Mouse (Mus musculus) MEL (cell line): ENCODE results near the gene Clec1a. TPM values are rescaled to one million over a fixed set of nuclear protein-coding genes. Genes with fewer than 3 reads are reported as not detected.
A peak's percentile ranks its signal among the peaks of the same experiment; 100 is the strongest.

Source experiments
- DNase-seq: peaks from one replicate; pipeline ENCODE4 v3.0.0; 2011; ENCODE audit warnings: low read depth, low spot score
- H3K27ac ChIP-seq: 2 replicates; pipeline ENCODE4 v1.5.1; 2012; ENCODE audit warnings: low read depth, mild to moderate bottlenecking, control low read depth, low read length, moderate library complexity; ENCODE audit not compliant: control insufficient read depth
- H3K27me3 ChIP-seq, 2 experiments: fragments of 150-350 bp in 1 of 2; sonication (generic) in 1 of 2; 2 replicates each; pipeline ENCODE4 v1.6.1; 2012; ENCODE audit warnings: low read length in 2 of 2, mild to moderate bottlenecking in 2 of 2, improper control_type of control experiment in 1 of 2, moderate library complexity in 1 of 2; ENCODE audit not compliant: insufficient read depth in 2 of 2, control insufficient read depth in 1 of 2
- H3K36me3 ChIP-seq, 2 experiments: 2 replicates each; pipeline ENCODE4 v1.6.1; 2012 to 2014; ENCODE audit warnings: low read length in 2 of 2, improper control_type of control experiment in 1 of 2, inconsistent platforms in 1 of 2, mild to moderate bottlenecking in 1 of 2; ENCODE audit not compliant: insufficient read depth in 2 of 2, control insufficient read depth in 1 of 2
- H3K4me1 ChIP-seq, 2 experiments: fragments of 150-350 bp in 1 of 2; sonication (generic) in 1 of 2; 2 replicates each; pipeline ENCODE4 v1.6.1; 2012; ENCODE audit warnings: low read length in 2 of 2, improper control_type of control experiment in 1 of 2, mild to moderate bottlenecking in 1 of 2; ENCODE audit not compliant: insufficient read depth in 2 of 2, control insufficient read depth in 1 of 2
- H3K4me3 ChIP-seq, 2 experiments: fragments of 150-350 bp in 1 of 2; sonication (generic) in 1 of 2; 2 replicates each; pipeline ENCODE4 v1.5.1; 2012; ENCODE audit warnings: low read depth in 2 of 2, low read length in 2 of 2, mild to moderate bottlenecking in 2 of 2, moderate library complexity in 2 of 2, control low read depth in 1 of 2, improper control_type of control experiment in 1 of 2; ENCODE audit not compliant: control insufficient read depth in 1 of 2, insufficient read depth in 1 of 2
- H3K79me2 ChIP-seq: 2 replicates; pipeline ENCODE4 v1.6.1; 2012; ENCODE audit warnings: mild to moderate bottlenecking, low read length, moderate library complexity; ENCODE audit not compliant: control insufficient read depth, poor library complexity, insufficient read depth
- H3K9ac ChIP-seq: 2 replicates; pipeline ENCODE4 v1.6.1; 2012; ENCODE audit warnings: low read depth, mild to moderate bottlenecking, control low read depth, low read length, moderate library complexity; ENCODE audit not compliant: control insufficient read depth, poor library complexity, severe bottlenecking
- H3K9me3 ChIP-seq: fragments of 150-350 bp; sonication (generic); replicated peaks from 2 replicates; pipeline ENCODE4 v1.6.1; 2012; ENCODE audit warnings: mild to moderate bottlenecking, low read length, improper control_type of control experiment, moderate library complexity; ENCODE audit not compliant: insufficient read depth
- CHD1 ChIP-seq: IDR thresholded peaks from 2 replicates; pipeline ENCODE4 v1.6.1; 2012; ENCODE audit warnings: low read depth, mild to moderate bottlenecking, inconsistent platforms, low read length, improper control_type of control experiment
- E2F4 ChIP-seq: IDR thresholded peaks from 2 replicates; pipeline ENCODE4 v1.6.1; 2011; ENCODE audit warnings: low read depth, low read length, improper control_type of control experiment, borderline replicate concordance
- EP300 ChIP-seq, 2 experiments: IDR thresholded peaks; 2 replicates each; pipeline ENCODE4 v1.6.1; 2011; ENCODE audit warnings: improper control_type of control experiment in 2 of 2, low read length in 2 of 2, low read depth in 1 of 2, mild to moderate bottlenecking in 1 of 2
- ETS1 ChIP-seq: IDR thresholded peaks from 2 replicates; pipeline ENCODE4 v1.6.1; 2012; ENCODE audit warnings: low read depth, mild to moderate bottlenecking, inconsistent platforms, low read length, improper control_type of control experiment, moderate library complexity
- GABPA ChIP-seq: IDR thresholded peaks from 2 replicates; pipeline ENCODE4 v1.6.1; 2012; ENCODE audit warnings: low read depth, mild to moderate bottlenecking, inconsistent platforms, low read length, improper control_type of control experiment, moderate library complexity
- GATA1 ChIP-seq: IDR thresholded peaks from 2 replicates; pipeline ENCODE4 v1.6.1; 2011; ENCODE audit warnings: low read depth, low read length, improper control_type of control experiment
- JUND ChIP-seq: IDR thresholded peaks from 2 replicates; pipeline ENCODE4 v1.6.1; 2011; ENCODE audit warnings: low read depth, mild to moderate bottlenecking, improper control_type of control experiment, low read length
- KAT2A ChIP-seq: conservative IDR thresholded peaks from 2 replicates; pipeline ENCODE4 v1.6.1; 2012; ENCODE audit warnings: low read depth, low read length, improper control_type of control experiment, inconsistent platforms
- MAZ ChIP-seq: IDR thresholded peaks from 2 replicates; pipeline ENCODE4 v1.6.1; 2012; ENCODE audit warnings: low read depth, mild to moderate bottlenecking, inconsistent platforms, low read length, improper control_type of control experiment
- MEF2A ChIP-seq: IDR thresholded peaks from 2 replicates; pipeline ENCODE4 v1.6.1; 2014; ENCODE audit warnings: low read depth, mild to moderate bottlenecking, inconsistent platforms, low read length, improper control_type of control experiment; ENCODE audit not compliant: poor library complexity, insufficient replicate concordance, severe bottlenecking; ENCODE audit errors: extremely low read depth
- MXI1 ChIP-seq: IDR thresholded peaks from 2 replicates; pipeline ENCODE4 v1.6.1; 2011; ENCODE audit warnings: mild to moderate bottlenecking, low read depth, low read length, improper control_type of control experiment
- MYC ChIP-seq: IDR thresholded peaks from 2 replicates; pipeline ENCODE4 v1.6.1; 2011; ENCODE audit warnings: low read depth, mild to moderate bottlenecking, low read length, improper control_type of control experiment, moderate library complexity
- NELFE ChIP-seq: IDR thresholded peaks from 2 replicates; pipeline ENCODE4 v1.6.1; 2011; ENCODE audit warnings: low read depth, low read length, improper control_type of control experiment
- POLR2AphosphoS2 ChIP-seq: IDR thresholded peaks from 2 replicates; pipeline ENCODE4 v1.6.1; 2011; ENCODE audit warnings: low read length, improper control_type of control experiment
- POLR2AphosphoS5 ChIP-seq: IDR thresholded peaks from 2 replicates; pipeline ENCODE4 v1.6.1; 2012; ENCODE audit warnings: low read depth, borderline replicate concordance, mild to moderate bottlenecking, inconsistent platforms, low read length, moderate library complexity, mixed read lengths
- RCOR1 ChIP-seq: IDR thresholded peaks from 2 replicates; pipeline ENCODE4 v1.6.1; 2012; ENCODE audit warnings: low read depth, mild to moderate bottlenecking, inconsistent platforms, low read length, improper control_type of control experiment
- SIN3A ChIP-seq: IDR thresholded peaks from 2 replicates; pipeline ENCODE4 v1.6.1; 2012; ENCODE audit warnings: low read length, improper control_type of control experiment, inconsistent platforms
- SMC3 ChIP-seq: IDR thresholded peaks from 2 replicates; pipeline ENCODE4 v1.6.1; 2011; ENCODE audit warnings: low read depth, low read length, improper control_type of control experiment
- TCF12 ChIP-seq: IDR thresholded peaks from 2 replicates; pipeline ENCODE4 v1.6.1; 2014; ENCODE audit warnings: low read depth, mild to moderate bottlenecking, inconsistent platforms, low read length, improper control_type of control experiment, moderate library complexity
- USF1 ChIP-seq: IDR thresholded peaks from 2 replicates; pipeline ENCODE4 v1.6.1; 2014; ENCODE audit warnings: low read depth, mild to moderate bottlenecking, inconsistent platforms, low read length, improper control_type of control experiment, moderate library complexity
- ZKSCAN1 ChIP-seq: IDR thresholded peaks from 2 replicates; pipeline ENCODE4 v1.6.1; 2012; ENCODE audit warnings: low read depth, mild to moderate bottlenecking, inconsistent platforms, low read length, improper control_type of control experiment, moderate library complexity
- ZMIZ1 ChIP-seq: IDR thresholded peaks from 2 replicates; pipeline ENCODE4 v1.6.1; 2012; ENCODE audit warnings: low read depth, mild to moderate bottlenecking, inconsistent platforms, low read length, improper control_type of control experiment, moderate library complexity
- polyA plus RNA-seq, 2 experiments: library from polyadenylated mRNA; stranded (reverse) in 1 of 2; unstranded in 1 of 2; fragments of >175 nt in 1 of 2; fragments of >200 nt in 1 of 2; gene quantifications; 2 replicates each; pipeline versions ENCODE4 v1.2.1 to v1.2.4; 2012; ENCODE audit warnings: low replicate concordance in 2 of 2, low read depth in 1 of 2; ENCODE audit not compliant: insufficient read length in 2 of 2, insufficient read depth in 1 of 2, missing spikeins in 1 of 2
- total RNA-seq: library from RNA; depleted of rRNA; stranded (reverse); fragments of 300-350 nt; gene quantifications from 2 replicates; pipeline ENCODE4 v1.2.3, GENCODE M21; 2012

Gene Clec1a
- total and polyA plus RNA-seq, 3 experiments, result not detected

DNA sequence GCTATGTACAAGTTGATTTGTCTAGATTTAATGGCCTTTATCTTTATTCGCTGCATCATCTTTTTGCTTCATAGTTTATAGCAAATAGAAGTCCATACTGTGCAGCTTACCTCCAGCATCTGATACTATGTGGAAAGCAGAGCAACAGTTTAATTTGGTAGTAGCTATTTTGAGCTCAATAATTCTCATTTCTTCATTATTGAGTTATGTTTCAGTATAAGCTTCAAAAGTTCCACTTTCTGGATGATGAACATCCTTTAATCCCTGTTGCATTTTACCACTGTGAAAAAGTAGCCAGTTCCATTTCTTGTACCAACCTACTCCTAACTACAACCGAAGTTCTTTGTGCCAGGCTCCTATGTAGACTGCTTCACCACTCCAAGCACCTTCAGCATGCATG is 43.2 kb downstream of the Clec1a start, which contains the start of gene Clec9a:
Gene Clec9a (plus strand): TSS at position 301 of the 400 bp plus-strand sequence.
- H3K36me3 ChIP-seq, result peaks cover 0 to 2% of the 10 kb centered on the region in 2 experiments; a peak in 2 of 4 replicates
- H3K4me3 ChIP-seq, result no peak within 1 kb of the TSS
- DNase-seq, result no peak
- H3K9ac ChIP-seq, result no peak within 1 kb of the TSS
- H3K4me1 ChIP-seq, result no peaks in the 10 kb centered on the region
- no peak for TF ChIP-seq SMC3
- no peak for TF ChIP-seq TCF12
- TF ChIP-seq RCOR1, result no peak
- TF ChIP-seq MXI1, result no peak
- TF ChIP-seq EP300 (IDR thresholded peaks at IDR 0.05; ENCODE audit: low read depth in 1 of 2, low read length in 2 of 2), result no peak
- no peak for TF ChIP-seq E2F4
- TF ChIP-seq GABPA, result no peak
- TF ChIP-seq MAZ, result no peak
- TF ChIP-seq ZKSCAN1, result no peak
- no peak for TF ChIP-seq NELFE
- TF ChIP-seq MEF2A, result no peak
- no peak for TF ChIP-seq POLR2AphosphoS5
- TF ChIP-seq POLR2AphosphoS2, result no peak
- no peak for TF ChIP-seq SIN3A
- no peak for TF ChIP-seq USF1
- TF ChIP-seq MYC, result no peak
- TF ChIP-seq JUND, result no peak
- TF ChIP-seq, all 39 proteins: peak for 0
- no peaks in the 10 kb centered on the region for H3K9me3 ChIP-seq
- H3K27me3 ChIP-seq, result no peaks in the 10 kb centered on the region; a peak in 2 of 4 replicates
- no peak within 1 kb of the TSS for H3K27ac ChIP-seq
- no peaks in the 10 kb centered on the region for H3K79me2 ChIP-seq

DNA sequence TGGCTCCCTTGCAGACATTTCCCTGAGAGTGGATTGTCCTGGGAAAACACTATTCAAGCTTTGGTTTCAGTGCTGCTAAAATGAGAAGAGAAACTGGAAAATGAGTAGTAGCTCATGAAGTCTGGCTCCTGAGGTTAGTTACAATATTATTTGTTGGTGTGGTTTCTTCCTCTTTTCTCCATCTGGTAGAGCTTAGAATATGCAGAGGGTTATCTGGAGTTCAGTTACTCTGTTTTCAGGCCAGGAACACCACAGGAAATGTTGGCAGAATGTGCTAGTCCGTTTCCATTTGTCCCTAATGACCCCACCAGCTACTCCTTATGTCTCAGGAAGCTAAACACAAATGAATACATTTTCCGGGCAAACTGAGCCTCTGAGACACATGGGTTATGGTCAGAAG is 44.5 kb downstream of the Clec1a start:
- Histone ChIP-seq H3K4me3 (no peak overlapping the region), H3K9ac (no peak overlapping the region), H3K36me3 (peaks cover 0 to 2% of the 10 kb centered on the region in 2 experiments; a peak in 2 of 4 replicates), H3K9me3 (no peaks in the 10 kb centered on the region), H3K79me2 (no peaks in the 10 kb centered on the region), H3K27me3 (no peaks in the 10 kb centered on the region; a peak in 2 of 4 replicates), H3K27ac (no peak overlapping the region), H3K4me1 (no peaks in the 10 kb centered on the region)
- TF ChIP-seq ZMIZ1 (no peak), KAT2A (no peak), MYC (no peak), CHD1 (no peak), POLR2AphosphoS2 (no peak), TCF12 (no peak), GATA1 (no peak), ETS1 (no peak), MXI1 (no peak), NELFE (no peak)
- DNase-seq, result peak; percentile 35
